Mouse (Mus musculus) gastrocnemius, adult 8-10 months (tissue): ENCODE data around the gene Tceal5. TPM values are rescaled to one million over a fixed set of nuclear protein-coding genes. Genes with fewer than 3 reads are reported as not detected.

Experiments used
- DNase-seq, 2 experiments: peaks; one replicate each; pipeline ENCODE4 v3.0.0; 2022; ENCODE audit warnings: low spot score in 2 of 2
- microRNA-seq: library from miRNA; unstranded; fragments of <30 nt; microRNA quantifications from one replicate; pipeline ENCODE4 v1.2.0, GENCODE M21; 2022
- total RNA-seq, 4 experiments: library from RNA; stranded (reverse); gene quantifications; 2 replicates each; pipeline ENCODE4 v1.2.4; 2022

The Tceal5 gene
- total RNA-seq, 4 experiments from 2014 or later = 16.4 to 26.5 (median 22.0) TPM

DNA sequence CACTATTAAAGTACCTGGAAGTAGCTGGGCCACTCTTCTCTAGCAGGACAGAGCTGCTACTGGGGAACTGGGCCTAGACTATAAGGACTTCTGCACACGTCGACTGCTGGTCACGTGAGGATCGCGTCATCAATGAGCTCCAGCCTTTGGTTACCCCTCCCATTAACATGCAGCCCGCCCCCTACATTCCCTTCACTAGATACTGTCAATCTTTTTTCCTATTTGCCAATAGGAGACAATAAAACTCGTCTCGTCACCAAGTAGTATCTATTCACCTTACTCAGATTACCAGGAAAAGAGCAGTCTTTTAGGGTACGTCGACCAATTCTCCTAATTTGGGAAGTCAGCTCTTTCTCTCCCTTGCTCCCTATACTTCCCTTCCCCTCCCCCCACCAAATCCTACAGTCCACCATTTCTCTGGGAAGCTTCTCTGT is 31.5 kb downstream of the Tceal5 start, which contains the start of gene Tceal8:
TSS of gene Tceal8 (minus strand) at position 225 of the 434 bp plus-strand sequence.
- peak; percentile 46 to 49 for DNase-seq

DNA sequence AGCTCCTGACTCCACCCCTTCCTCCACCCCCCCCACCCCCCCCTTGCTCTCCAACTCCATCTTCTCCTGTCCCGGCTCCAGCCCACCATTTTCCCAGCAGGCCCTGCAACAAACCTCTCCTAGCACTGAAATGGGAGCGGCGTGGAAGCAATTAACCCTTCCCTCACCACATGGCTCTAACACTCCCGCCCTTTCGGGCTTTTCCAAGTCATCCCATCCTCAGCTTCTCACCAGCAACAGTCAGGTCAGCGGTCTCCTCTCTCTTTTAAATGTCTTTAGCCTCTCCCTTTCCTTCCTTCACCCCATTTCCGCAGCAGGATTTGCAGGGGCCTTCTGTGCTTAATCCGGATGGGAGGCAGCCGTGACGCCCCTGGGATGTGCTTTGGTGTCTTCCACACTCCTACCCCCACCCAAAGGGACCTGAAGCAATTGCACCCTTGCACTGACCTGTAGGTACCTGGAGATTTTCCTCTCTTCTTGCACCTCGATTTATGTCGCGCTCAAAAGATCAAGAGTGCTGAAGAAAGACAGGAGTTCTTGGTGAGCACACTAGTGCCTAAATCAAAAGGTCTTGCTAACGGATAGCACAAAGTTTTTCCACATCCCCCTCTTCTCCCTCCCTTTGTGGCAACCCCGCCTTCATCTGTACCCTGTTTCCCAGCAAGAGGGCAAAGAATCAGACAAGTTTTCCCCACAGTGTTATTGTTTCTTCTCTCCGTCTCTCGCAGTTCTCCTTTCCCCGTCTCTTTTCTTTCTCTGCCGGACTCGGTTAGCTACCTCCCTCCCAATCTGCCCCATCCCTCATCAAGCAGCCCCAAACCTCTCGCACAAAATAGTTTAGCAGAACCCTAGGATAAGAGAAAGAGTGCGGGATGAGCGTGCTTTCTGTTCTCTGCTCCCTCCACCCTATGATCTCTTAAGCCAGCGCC is 32.2 kb downstream of the Tceal5 start:
- DNase-seq = peak; percentile 2 to 10

GRCm38 (mm10) chrX:136170625-136171024 is 33.1 kb downstream of the Tceal5 start:
- no peak for DNase-seq

Small RNA genes within 50 kb of the gene (microRNA-seq; reads per million reads assigned to microRNA genes)
- not detected for gene Mir6383

Other genes starting within 250 kb of the Tceal5 start
- gene Arxes2, start 210.1 kb downstream of the Tceal5 start, total RNA-seq = 1 to 10 TPM in 1 of 4 experiments, under 1 TPM in 2, not detected in 1; 0.29 to 1.9 (median 0.82) TPM
- under 1 TPM in 1 of 4 experiments, not detected in 3; 0.63 TPM for gene Arxes1, start 170.5 kb downstream of the Tceal5 start, total RNA-seq
- under 1 TPM in 1 of 4 experiments, not detected in 3; 0.43 TPM for gene Bex2, start 135.6 kb downstream of the Tceal5 start, total RNA-seq
- gene Nxf3, start 118.6 kb downstream of the Tceal5 start, total RNA-seq = not detected
- gene Bex4, start 64.9 kb downstream of the Tceal5 start, total RNA-seq = not detected
- gene Tceal8, start 31.5 kb downstream of the Tceal5 start, total RNA-seq = 1 to 10 TPM; 3.7 to 6.0 (median 5.1) TPM
- 10 to 100 TPM; 21.4 to 28.6 (median 23.1) TPM for gene Tceal7, start 10.9 kb upstream of the Tceal5 start, total RNA-seq
- gene Bex1, start 11.6 kb upstream of the Tceal5 start, total RNA-seq = 10 to 100 TPM; 18.0 to 35.6 (median 25.9) TPM
- gene Tceal9, start 41.2 kb upstream of the Tceal5 start, total RNA-seq = 10 to 100 TPM; 21.0 to 27.8 (median 24.2) TPM
- 1 to 10 TPM; 1.0 to 2.0 (median 1.7) TPM for gene Bex3, start 66.4 kb upstream of the Tceal5 start, total RNA-seq